In the genomic region with DNA sequence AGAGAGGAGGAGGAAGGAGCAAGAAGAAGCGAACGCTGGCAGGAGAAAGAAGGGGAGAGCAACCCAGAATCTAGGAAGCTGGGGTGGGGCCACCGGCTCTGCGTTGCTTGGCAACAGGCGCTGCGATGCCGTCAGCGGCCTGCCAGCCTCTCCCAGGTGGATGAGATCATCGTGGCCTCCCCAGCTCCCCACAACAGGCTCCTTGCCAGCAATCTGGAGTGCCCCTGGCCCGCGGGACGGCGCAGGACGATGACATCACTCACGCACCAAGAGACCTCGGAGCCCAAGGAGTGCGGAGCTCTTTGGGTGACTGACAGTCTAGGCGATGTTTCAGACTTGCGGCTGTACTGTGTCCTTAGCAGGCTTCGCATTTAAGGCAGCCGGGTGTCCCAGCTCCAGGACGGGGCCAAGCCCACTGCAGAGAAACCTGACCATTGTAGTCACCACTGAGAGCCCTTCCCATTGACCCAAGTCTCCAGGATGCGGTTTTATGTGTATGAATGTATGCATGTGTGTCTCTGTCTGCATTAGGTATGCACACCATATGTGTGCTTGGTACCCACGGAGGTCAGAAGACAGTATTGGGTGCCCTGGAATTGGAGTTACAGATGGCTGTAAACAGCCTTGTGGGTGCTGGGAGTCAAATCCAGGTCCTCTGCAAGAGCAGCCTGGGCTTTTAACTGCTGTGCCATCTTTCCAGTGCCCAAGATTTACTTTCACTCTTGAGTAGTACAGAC, we compare ENCODE assay signal across 8 mouse cellular contexts. TPM values are rescaled to one million over a fixed set of nuclear protein-coding genes. Genes with fewer than 3 reads are reported as not detected.
DNase-seq lines count a peak whose midpoint lies in the region; ATAC-seq and TF ChIP-seq lines count a peak whose summit lies in the region.

No protein-coding gene starts in this region.

- H3K27ac ChIP-seq in forebrain, embryonic 13.5 days = peak overlapping the region; percentile 15; the same call in 1 of the 2 replicates
- H3K27ac ChIP-seq in heart, postnatal 0 days (ENCODE audit: low read depth) = no peak overlapping the region
- H3K27ac ChIP-seq in liver, embryonic 15.5 days (replicated peaks) = no peak overlapping the region

- H3K4me1 ChIP-seq in forebrain, embryonic 13.5 days = peaks cover 20% of the 10 kb centered on the region
- H3K4me1 ChIP-seq in heart, postnatal 0 days (ENCODE audit: control insufficient read depth, insufficient read depth) = peaks cover 9% of the 10 kb centered on the region; the same call in 1 of the 2 replicates
- 0 out of 2 replicates have a peak, but pooled peaks cover 3% of the 10 kb centered on the region for H3K4me1 ChIP-seq in liver, embryonic 15.5 days (replicated peaks)

- DNase-seq in ES-CJ7 (ENCODE audit: low read depth, low spot score) = peak; percentile 66
- DNase-seq in cerebellum, adult 11 months = peak; percentile 89
- peak; percentile 76 for DNase-seq in heart, postnatal 0 days (ENCODE audit: low spot score)
- DNase-seq in kidney, postnatal 25 days = peak; percentile 33 to 70
- DNase-seq in ovary, postnatal 14 days (ENCODE audit: low spot score) = peak; percentile 60

- WGBS in forebrain, embryonic 13.5 days = 6% methylated on average over 24 of the region's 24 CpGs
- 7% methylated on average over 24 of the region's 24 CpGs for WGBS in heart, postnatal 0 days
- 10% methylated on average over 24 of the region's 24 CpGs for WGBS in liver, embryonic 15.5 days (ENCODE audit: insufficient replicate concordance)

- no peaks in the 10 kb centered on the region for H3K9me3 ChIP-seq in forebrain, embryonic 13.5 days (replicated peaks)
- no peaks in the 10 kb centered on the region for H3K9me3 ChIP-seq in heart, postnatal 0 days (replicated peaks; ENCODE audit: control insufficient read depth, low read length)
- H3K9me3 ChIP-seq in liver, embryonic 15.5 days (replicated peaks) = no peaks in the 10 kb centered on the region

- TF ChIP-seq EP300 in heart, postnatal 0 days (IDR thresholded peaks at IDR 0.05; ENCODE audit: low read depth) = no peak

- peaks cover 17% of the 10 kb centered on the region for H3K36me3 ChIP-seq in forebrain, embryonic 13.5 days (ENCODE audit: poor library complexity, severe bottlenecking)
- H3K36me3 ChIP-seq in heart, postnatal 0 days (replicated peaks; ENCODE audit: control insufficient read depth, insufficient read depth, low read length) = no peaks in the 10 kb centered on the region
- no peaks in the 10 kb centered on the region for H3K36me3 ChIP-seq in liver, embryonic 15.5 days (replicated peaks)

- H3K27me3 ChIP-seq in forebrain, embryonic 13.5 days = no peaks in the 10 kb centered on the region
- H3K27me3 ChIP-seq in heart, postnatal 0 days (ENCODE audit: control insufficient read depth, insufficient read depth, low read length) = no peaks in the 10 kb centered on the region
- peaks cover 11% of the 10 kb centered on the region for H3K27me3 ChIP-seq in liver, embryonic 15.5 days

- H3K9ac ChIP-seq in forebrain, embryonic 13.5 days = peak overlapping the region; percentile 61
- H3K9ac ChIP-seq in heart, postnatal 0 days (replicated peaks; ENCODE audit: low read depth, low read length) = peak overlapping the region; percentile 9; the same call in 1 of the 2 replicates
- H3K9ac ChIP-seq in liver, embryonic 15.5 days = no peak overlapping the region

- ATAC-seq in forebrain, embryonic 13.5 days = peak; percentile 91
- peak; percentile 91 for ATAC-seq in heart, postnatal 0 days (ENCODE audit: insufficient read depth, low read depth)
- ATAC-seq in liver, embryonic 15.5 days (ENCODE audit: insufficient read depth) = no peak
- no peak for ATAC-seq in activated CD4-positive, CD25-positive, alpha-beta regulatory T cell, adult 4 months

- TF ChIP-seq CTCF in heart, postnatal 0 days (IDR thresholded peaks at IDR 0.05; ENCODE audit: low read depth) = no peak

- H3K4me3 ChIP-seq in forebrain, embryonic 13.5 days = peak overlapping the region; percentile 43
- H3K4me3 ChIP-seq in heart, postnatal 0 days (ENCODE audit: low read depth, low read length) = peak overlapping the region; percentile 38
- no peak overlapping the region for H3K4me3 ChIP-seq in liver, embryonic 15.5 days (replicated peaks)

- peak overlapping the region; percentile 71 for H3K4me2 ChIP-seq in forebrain, embryonic 13.5 days
- H3K4me2 ChIP-seq in heart, postnatal 0 days (ENCODE audit: low read depth, low read length) = peak overlapping the region; percentile 62
- peak overlapping the region; percentile 33 for H3K4me2 ChIP-seq in liver, embryonic 15.5 days

RNA-seq across cellular contexts. Expression of gene Rnft2, which starts 30.3 kb away (rescaled TPM):
- polyA plus RNA-seq in forebrain, embryonic 13.5 days (2015; fragmentation: Nextera tagmentation; extraction: Ambion mirVana) = 7.0 and 9.0 TPM in 2 replicates
- 1.7 and 12.7 TPM in 2 replicates for total RNA-seq in heart, postnatal 0 days (2014; rRNA removed; ENCODE audit: low replicate concordance)
- 0.40 and 0.70 TPM in 2 replicates for polyA plus RNA-seq in heart, postnatal 0 days (2015; fragmentation: Nextera tagmentation; extraction: Ambion mirVana)
- polyA plus RNA-seq in liver, embryonic 15.5 days (2015; fragmentation: Nextera tagmentation; extraction: Ambion mirVana) = 0.21 and 0.44 TPM in 2 replicates
- under 1 TPM in 1 of 2 experiments, not detected in 1; 0.26 TPM for polyA plus RNA-seq in activated CD4-positive, CD25-positive, alpha-beta regulatory T cell, adult 4 months (2017; shearing (Covaris generic))

RNA-seq across cellular contexts. Expression of gene 2410131K14Rik, which starts 30.4 kb away (rescaled TPM):
- 14.0 and 15.5 TPM in 2 replicates for polyA plus RNA-seq in forebrain, embryonic 13.5 days (2015; fragmentation: Nextera tagmentation; extraction: Ambion mirVana)
- 4.1 and 7.1 TPM in 2 replicates for total RNA-seq in heart, postnatal 0 days (2014; rRNA removed; ENCODE audit: low replicate concordance)
- 5.1 and 5.9 TPM in 2 replicates for polyA plus RNA-seq in heart, postnatal 0 days (2015; fragmentation: Nextera tagmentation; extraction: Ambion mirVana)
- polyA plus RNA-seq in liver, embryonic 15.5 days (2015; fragmentation: Nextera tagmentation; extraction: Ambion mirVana) = 1.2 and 1.4 TPM in 2 replicates
- 1 to 10 TPM; 2.5 to 3.5 TPM for polyA plus RNA-seq in activated CD4-positive, CD25-positive, alpha-beta regulatory T cell, adult 4 months (2017; shearing (Covaris generic))

RNA-seq across cellular contexts. Expression of gene Hrk, which starts 50.1 kb away (rescaled TPM):
- 0.62 and 0.91 TPM in 2 replicates for polyA plus RNA-seq in forebrain, embryonic 13.5 days (2015; fragmentation: Nextera tagmentation; extraction: Ambion mirVana)
- 0.04 TPM in 1 of 2 replicates, not detected in the other for total RNA-seq in heart, postnatal 0 days (2014; rRNA removed; ENCODE audit: low replicate concordance)
- 0.11 and 0.19 TPM in 2 replicates for polyA plus RNA-seq in heart, postnatal 0 days (2015; fragmentation: Nextera tagmentation; extraction: Ambion mirVana)
- polyA plus RNA-seq in liver, embryonic 15.5 days (2015; fragmentation: Nextera tagmentation; extraction: Ambion mirVana) = not detected in 2 replicates
- polyA plus RNA-seq in activated CD4-positive, CD25-positive, alpha-beta regulatory T cell, adult 4 months (2017; shearing (Covaris generic)) = under 1 TPM in 1 of 2 experiments, not detected in 1; 0.08 TPM

RNA-seq across cellular contexts. Expression of gene Fbxw8, which starts 59.3 kb away (rescaled TPM):
- 23.5 and 24.6 TPM in 2 replicates for polyA plus RNA-seq in forebrain, embryonic 13.5 days (2015; fragmentation: Nextera tagmentation; extraction: Ambion mirVana)
- total RNA-seq in heart, postnatal 0 days (2014; rRNA removed; ENCODE audit: low replicate concordance) = 49.7 and 66.9 TPM in 2 replicates
- 15.5 and 16.5 TPM in 2 replicates for polyA plus RNA-seq in heart, postnatal 0 days (2015; fragmentation: Nextera tagmentation; extraction: Ambion mirVana)
- polyA plus RNA-seq in liver, embryonic 15.5 days (2015; fragmentation: Nextera tagmentation; extraction: Ambion mirVana) = 7.7 and 8.1 TPM in 2 replicates
- 1 to 10 TPM; 3.1 to 3.6 TPM for polyA plus RNA-seq in activated CD4-positive, CD25-positive, alpha-beta regulatory T cell, adult 4 months (2017; shearing (Covaris generic))

Comparison
In these comparisons a context has a peak if more than half of its experiments do, and no peak if none do; other contexts are left out.
1. ATAC-seq: peak in forebrain, embryonic 13.5 days (single experiment) and heart, postnatal 0 days (single experiment); none in liver, embryonic 15.5 days (single experiment) and activated CD4-positive, CD25-positive, alpha-beta regulatory T cell, adult 4 months (single experiment).
2. Peak in every context shown above with its lines, with median percentiles within 50 percentile points of each other: DNase-seq and H3K4me2 ChIP-seq.